Mouse (Mus musculus): Measurements from ENCODE around the gene Zmynd15.

DNA sequence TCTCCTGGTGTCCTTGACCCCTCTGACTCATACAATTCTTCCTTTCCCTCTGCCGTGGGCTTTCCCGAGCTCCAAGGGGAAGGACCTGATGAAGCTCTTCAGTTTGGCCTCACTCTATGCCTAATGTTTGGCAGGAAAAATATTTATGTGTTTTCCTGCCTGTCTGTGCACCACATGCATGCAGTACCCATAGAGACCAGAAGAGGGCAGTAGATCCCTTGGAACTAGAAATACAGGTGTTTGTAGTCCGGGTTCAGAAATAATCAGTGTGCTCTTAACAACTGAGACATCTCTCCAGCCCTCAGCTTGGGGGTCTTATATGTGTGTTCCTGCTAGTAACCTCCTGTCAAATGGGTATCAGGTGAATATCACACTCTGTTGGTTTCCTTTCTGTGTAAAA is 45.3 kb upstream of the Zmynd15 start:
- peak; percentile 19; the same call in 1 of the 2 replicates for TF ChIP-seq HCFC1 (IDR thresholded peaks at IDR 0.05; ENCODE audit: borderline replicate concordance, insufficient read depth, low read length)
- no peak for TF ChIP-seq ZNF384 (IDR thresholded peaks at IDR 0.05; ENCODE audit: low read depth, low read length)
- TF ChIP-seq MAFK (IDR thresholded peaks at IDR 0.05; ENCODE audit: insufficient read depth, low read depth, low read length), result no peak
- TF ChIP-seq ZC3H11A (IDR thresholded peaks at IDR 0.05; ENCODE audit: borderline replicate concordance, low read depth, low read length), result peak; percentile 74; the same call in 1 of the 2 replicates
- no peak for TF ChIP-seq CHD2 (IDR thresholded peaks at IDR 0.05; ENCODE audit: low read depth, low read length)

All from ES-E14 (cell line).